Mouse (Mus musculus) stomach, postnatal 0 days (tissue): ENCODE data around the gene Usp5.

Experiments used
- CTCF ChIP-seq: IDR thresholded peaks from 2 replicates; pipeline ENCODE4 v1.5.1; 2016; ENCODE audit warnings: antibody characterized with exemption, low read depth, mild to moderate bottlenecking, moderate library complexity
- EP300 ChIP-seq: optimal IDR thresholded peaks from 2 replicates; pipeline ENCODE3; 2016; ENCODE audit warnings: antibody characterized with exemption

DNA sequence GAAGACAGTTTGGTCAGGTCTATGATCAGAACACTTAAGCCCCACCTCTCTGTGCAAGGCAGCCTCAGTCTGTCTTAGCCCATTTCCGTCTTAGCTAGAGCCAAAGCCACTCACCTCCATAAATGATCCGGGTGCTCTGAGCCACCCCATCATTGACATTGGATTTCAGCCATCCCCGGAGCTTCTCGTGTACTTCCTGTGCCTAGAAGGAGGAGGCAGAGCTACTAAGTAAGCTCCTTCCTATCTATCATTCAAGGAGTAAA is 17.9 kb downstream of the Usp5 start:
- TF ChIP-seq EP300 (no peak), CTCF (no peak)
